Comparison of ENCODE assay signal across 8 mouse cellular contexts in genomic region chr16:18108221-18108966, GRCm38 (mm10). TPM values are rescaled to one million over a fixed set of nuclear protein-coding genes. Genes with fewer than 3 reads are reported as not detected.
DNase-seq lines count a peak whose midpoint lies in the region; ATAC-seq and TF ChIP-seq lines count a peak whose summit lies in the region.

No protein-coding gene starts in this region.

- H3K27me3 ChIP-seq in CH12.LX (replicated peaks): peaks cover 80% of the 10 kb centered on the region
- H3K27me3 ChIP-seq in forebrain, embryonic 11.5 days (ENCODE audit: control insufficient read depth, insufficient read depth, low read length): no peaks in the 10 kb centered on the region
- H3K27me3 ChIP-seq in lung, postnatal 0 days (replicated peaks; ENCODE audit: insufficient read depth, low read length): no peaks in the 10 kb centered on the region

- ATAC-seq in forebrain, embryonic 11.5 days (replicated peaks; ENCODE audit: low FRiP score): peak; percentile 56; the same call in 1 of the 2 replicates
- ATAC-seq in hematopoietic stem cell, adult 5-6 weeks (replicated peaks in 1 of 2; ENCODE audit: insufficient read depth in 1 of 2, low FRiP score in 2 of 2, low TSS enrichment in 1 of 2, low read depth in 1 of 2, poor library complexity in 2 of 2, severe bottlenecking in 2 of 2): peak; percentile 68 to 74
- peak; percentile 72 for ATAC-seq in lung, postnatal 0 days

- no peak overlapping the region for H3K4me2 ChIP-seq in CH12.LX (ENCODE audit: insufficient read depth, low read depth, poor library complexity, severe bottlenecking)
- no peak overlapping the region for H3K4me2 ChIP-seq in forebrain, embryonic 11.5 days (ENCODE audit: low read depth, low read length, severe bottlenecking)
- no peak overlapping the region for H3K4me2 ChIP-seq in lung, postnatal 0 days (replicated peaks; ENCODE audit: low read depth, low read length)

- no peak overlapping the region for H3K27ac ChIP-seq in CH12.LX (ENCODE audit: insufficient read depth, low read depth)
- no peak overlapping the region for H3K27ac ChIP-seq in forebrain, embryonic 11.5 days (ENCODE audit: low read depth, low read length)
- no peak overlapping the region for H3K27ac ChIP-seq in layer of hippocampus, adult 2 months
- no peak overlapping the region for H3K27ac ChIP-seq in lung, postnatal 0 days (ENCODE audit: low read length)

- DNase-seq in CH12.LX (ENCODE audit: extremely low read depth): peak; percentile 47
- peak; percentile 69 for DNase-seq in adrenal gland, postnatal 25 days
- peak; percentile 76 for DNase-seq in forebrain, embryonic 11.5 days (ENCODE audit: low spot score)
- peak; percentile 66 to 77 for DNase-seq in layer of hippocampus, adult 2 months (ENCODE audit: low spot score in 2 of 2)
- peak; percentile 69 for DNase-seq in lung, postnatal 0 days (ENCODE audit: low spot score)
- peak; percentile 34 for DNase-seq in ovary, adult 18-20 months (ENCODE audit: low spot score)
- peak; percentile 73 to 74 for DNase-seq in urinary bladder, postnatal 36 days (ENCODE audit: low spot score in 2 of 2)

- H3K9ac ChIP-seq in CH12.LX (ENCODE audit: insufficient read depth, low read depth): no peak overlapping the region
- H3K9ac ChIP-seq in forebrain, embryonic 11.5 days (ENCODE audit: low read length): no peak overlapping the region
- H3K9ac ChIP-seq in lung, postnatal 0 days (replicated peaks; ENCODE audit: low read depth): no peak overlapping the region

- TF ChIP-seq RAD21 in CH12.LX (IDR thresholded peaks at IDR 0.05; ENCODE audit: low read depth, low read length): peak; percentile 94

- TF ChIP-seq CTCF in CH12.LX (conservative IDR thresholded peaks at IDR 0.05 in 1 of 2, IDR thresholded peaks at IDR 0.05 in 1 of 2; ENCODE audit: low read depth in 2 of 2, low read length in 2 of 2): peak; percentile 41 to 94
- TF ChIP-seq CTCF in layer of hippocampus, adult 2 months (conservative IDR thresholded peaks at IDR 0.05): peak; percentile 95
- TF ChIP-seq CTCF in lung, postnatal 0 days (IDR thresholded peaks at IDR 0.05): peak; percentile 89

- dilution Hi-C loops in CH12.LX (cut with MboI; ENCODE audit: extremely low pct_ligation_motif_present, extremely low pct_unique_long_range_greater_than_20kb, low sequenced_read_pairs): no loop called here

- in situ Hi-C loops in CH12.LX (cut with MboI; ENCODE audit: low pct_ligation_motif_present, low pct_unique_long_range_greater_than_20kb, low sequenced_read_pairs): no loop called here

- H3K4me1 ChIP-seq in CH12.LX (ENCODE audit: control insufficient read depth in 1 of 2, insufficient read depth in 2 of 2): no peaks in the 10 kb centered on the region
- H3K4me1 ChIP-seq in forebrain, embryonic 11.5 days (replicated peaks; ENCODE audit: control insufficient read depth, insufficient read depth, low read length): no peaks in the 10 kb centered on the region
- no peaks in the 10 kb centered on the region for H3K4me1 ChIP-seq in lung, postnatal 0 days (ENCODE audit: insufficient read depth, low read depth, low read length)

- no peaks in the 10 kb centered on the region for H3K79me2 ChIP-seq in CH12.LX (replicated peaks; ENCODE audit: control insufficient read depth, extremely low read depth, insufficient read depth, poor library complexity, severe bottlenecking)

- TF ChIP-seq POLR2A in CH12.LX (IDR thresholded peaks at IDR 0.05; ENCODE audit: low read depth, low read length): no peak

- no peaks in the 10 kb centered on the region for H3K36me3 ChIP-seq in CH12.LX (replicated peaks in 1 of 2; ENCODE audit: control insufficient read depth in 1 of 2, insufficient read depth in 1 of 2, low read length in 1 of 2)
- H3K36me3 ChIP-seq in forebrain, embryonic 11.5 days (ENCODE audit: control insufficient read depth, insufficient read depth, low read length): no peaks in the 10 kb centered on the region
- no peaks in the 10 kb centered on the region for H3K36me3 ChIP-seq in lung, postnatal 0 days (ENCODE audit: insufficient read depth, low read length)

- H3K9me3 ChIP-seq in CH12.LX (replicated peaks; ENCODE audit: low read length): peaks cover 31% of the 10 kb centered on the region
- H3K9me3 ChIP-seq in forebrain, embryonic 11.5 days (ENCODE audit: control insufficient read depth, low read length): peaks cover 3% of the 10 kb centered on the region; the same call in 1 of the 2 replicates
- no peaks in the 10 kb centered on the region for H3K9me3 ChIP-seq in lung, postnatal 0 days (ENCODE audit: low read length)

- WGBS in forebrain, embryonic 11.5 days: 55% methylated on average over 5 of the region's 5 CpGs
- WGBS in lung, postnatal 0 days: 54% methylated on average over 5 of the region's 5 CpGs

- TF ChIP-seq EP300 in CH12.LX (IDR thresholded peaks at IDR 0.05; ENCODE audit: low read length): no peak
- TF ChIP-seq EP300 in lung, postnatal 0 days (IDR thresholded peaks at IDR 0.05): no peak

- H3K4me3 ChIP-seq in CH12.LX (replicated peaks in 1 of 3; ENCODE audit: low read depth in 2 of 3, low read length in 2 of 3, poor library complexity in 1 of 3): no peak overlapping the region
- H3K4me3 ChIP-seq in forebrain, embryonic 11.5 days (ENCODE audit: low read depth, low read length): no peak overlapping the region
- H3K4me3 ChIP-seq in layer of hippocampus, adult 2 months: no peak overlapping the region
- H3K4me3 ChIP-seq in lung, postnatal 0 days (ENCODE audit: low read depth, low read length): no peak overlapping the region

TF ChIP-seq in CH12.LX, 34 proteins besides CTCF, POLR2A, EP300 and RAD21:
- TF ChIP-seq UBTF (IDR thresholded peaks at IDR 0.05; ENCODE audit: low read depth, low read length) (no peak), NELFE (IDR thresholded peaks at IDR 0.05; ENCODE audit: low read depth, low read length) (no peak), JUND (conservative IDR thresholded peaks at IDR 0.05; ENCODE audit: low read depth, low read length) (no peak), PAX5 (IDR thresholded peaks at IDR 0.05; ENCODE audit: low read length) (no peak), JUN (IDR thresholded peaks at IDR 0.05; ENCODE audit: insufficient read depth, low read depth, low read length) (no peak), HCFC1 (IDR thresholded peaks at IDR 0.05; ENCODE audit: low read depth, low read length) (no peak), MAZ (IDR thresholded peaks at IDR 0.05; ENCODE audit: low read depth, low read length) (no peak), MAFK (IDR thresholded peaks at IDR 0.05; ENCODE audit: insufficient replicate concordance, low read length) (no peak), CHD1 (IDR thresholded peaks at IDR 0.05; ENCODE audit: low read depth, low read length) (no peak), SMC3 (IDR thresholded peaks at IDR 0.05; ENCODE audit: low read depth, low read length) (peak; percentile 85), MEF2A (IDR thresholded peaks at IDR 0.05; ENCODE audit: borderline replicate concordance, low read depth, low read length) (no peak), ZC3H11A (IDR thresholded peaks at IDR 0.05; ENCODE audit: low read depth, low read length) (peak; percentile 36; the same call in 1 of the 2 replicates), TCF12 (IDR thresholded peaks at IDR 0.05; ENCODE audit: low read depth, low read length) (no peak), KAT2A (IDR thresholded peaks at IDR 0.05; ENCODE audit: insufficient replicate concordance, low read length) (no peak)
TF ChIP-seq in CH12.LX: peak in this region for 2.

RNA-seq across cellular contexts. Expression of gene Prodh, which starts 18.4 kb away (rescaled TPM):
- total RNA-seq in CH12.LX (2012; rRNA removed) (13.0 and 17.0 TPM in 2 replicates), CH12.LX (2014; rRNA removed) (1.3 and 2.1 TPM in 2 replicates)
- 1.4 and 1.7 TPM in 2 replicates for polyA plus RNA-seq in CH12.LX (2012; ENCODE audit: insufficient read length, low read depth)
- total RNA-seq in adrenal gland, postnatal 25 days (2021): 41.8 and 67.7 TPM in 2 replicates
- polyA plus RNA-seq in forebrain, embryonic 11.5 days (2014; fragmentation: Nextera tagmentation; extraction: Ambion mirVana): 10.2 and 12.2 TPM in 2 replicates
- 41.1 and 67.9 TPM in 2 replicates for total RNA-seq in hematopoietic stem cell, adult 5-6 weeks (2017)
- total RNA-seq in layer of hippocampus, adult 2 months (2021): 10 to 100 TPM; 45.1 to 48.2 TPM
- polyA plus RNA-seq in lung, postnatal 0 days (2015; fragmentation: Nextera tagmentation; extraction: Ambion mirVana): 10.6 and 11.0 TPM in 2 replicates

RNA-seq across cellular contexts. Expression of gene Rtn4r, which starts 19.0 kb away (rescaled TPM):
- total RNA-seq in CH12.LX (2012; rRNA removed) (not detected in 2 replicates), CH12.LX (2014; rRNA removed) (not detected in 2 replicates)
- polyA plus RNA-seq in CH12.LX (2012; ENCODE audit: insufficient read length, low read depth): not detected in 2 replicates
- not detected in 2 replicates for total RNA-seq in adrenal gland, postnatal 25 days (2021)
- polyA plus RNA-seq in forebrain, embryonic 11.5 days (2014; fragmentation: Nextera tagmentation; extraction: Ambion mirVana): 3.2 and 4.0 TPM in 2 replicates
- total RNA-seq in hematopoietic stem cell, adult 5-6 weeks (2017): 0.19 TPM in 1 of 2 replicates, not detected in the other
- 100 to 1,000 TPM; 106 to 111 TPM for total RNA-seq in layer of hippocampus, adult 2 months (2021)
- polyA plus RNA-seq in lung, postnatal 0 days (2015; fragmentation: Nextera tagmentation; extraction: Ambion mirVana): 0.17 and 0.23 TPM in 2 replicates

RNA-seq across cellular contexts. Expression of gene Dgcr6, which starts 55.7 kb away (rescaled TPM):
- total RNA-seq in CH12.LX (2012; rRNA removed) (38.5 and 41.5 TPM in 2 replicates), CH12.LX (2014; rRNA removed) (13.0 and 14.6 TPM in 2 replicates)
- 32.4 and 40.3 TPM in 2 replicates for polyA plus RNA-seq in CH12.LX (2012; ENCODE audit: insufficient read length, low read depth)
- 71.9 and 82.3 TPM in 2 replicates for total RNA-seq in adrenal gland, postnatal 25 days (2021)
- 134 and 148 TPM in 2 replicates for polyA plus RNA-seq in forebrain, embryonic 11.5 days (2014; fragmentation: Nextera tagmentation; extraction: Ambion mirVana)
- total RNA-seq in hematopoietic stem cell, adult 5-6 weeks (2017): 19.6 and 29.7 TPM in 2 replicates
- total RNA-seq in layer of hippocampus, adult 2 months (2021): 10 to 100 TPM; 70.3 to 73.8 TPM
- 78.6 and 87.2 TPM in 2 replicates for polyA plus RNA-seq in lung, postnatal 0 days (2015; fragmentation: Nextera tagmentation; extraction: Ambion mirVana)

Comparison
In these comparisons a context has a peak if more than half of its experiments do, and no peak if none do; other contexts are left out.
1. RNA of gene Rtn4r, which starts 19.0 kb away (total RNA-seq): 106 to 111 TPM in layer of hippocampus, adult 2 months; not detected in adrenal gland, postnatal 25 days, not detected in CH12.LX and 0.19 TPM in hematopoietic stem cell, adult 5-6 weeks; every median in the first group is over 10 times any median in the second.
2. Peak in every context shown above with its lines, with median percentiles within 50 percentile points of each other: DNase-seq, CTCF ChIP-seq and ATAC-seq.